In the genomic region with DNA sequence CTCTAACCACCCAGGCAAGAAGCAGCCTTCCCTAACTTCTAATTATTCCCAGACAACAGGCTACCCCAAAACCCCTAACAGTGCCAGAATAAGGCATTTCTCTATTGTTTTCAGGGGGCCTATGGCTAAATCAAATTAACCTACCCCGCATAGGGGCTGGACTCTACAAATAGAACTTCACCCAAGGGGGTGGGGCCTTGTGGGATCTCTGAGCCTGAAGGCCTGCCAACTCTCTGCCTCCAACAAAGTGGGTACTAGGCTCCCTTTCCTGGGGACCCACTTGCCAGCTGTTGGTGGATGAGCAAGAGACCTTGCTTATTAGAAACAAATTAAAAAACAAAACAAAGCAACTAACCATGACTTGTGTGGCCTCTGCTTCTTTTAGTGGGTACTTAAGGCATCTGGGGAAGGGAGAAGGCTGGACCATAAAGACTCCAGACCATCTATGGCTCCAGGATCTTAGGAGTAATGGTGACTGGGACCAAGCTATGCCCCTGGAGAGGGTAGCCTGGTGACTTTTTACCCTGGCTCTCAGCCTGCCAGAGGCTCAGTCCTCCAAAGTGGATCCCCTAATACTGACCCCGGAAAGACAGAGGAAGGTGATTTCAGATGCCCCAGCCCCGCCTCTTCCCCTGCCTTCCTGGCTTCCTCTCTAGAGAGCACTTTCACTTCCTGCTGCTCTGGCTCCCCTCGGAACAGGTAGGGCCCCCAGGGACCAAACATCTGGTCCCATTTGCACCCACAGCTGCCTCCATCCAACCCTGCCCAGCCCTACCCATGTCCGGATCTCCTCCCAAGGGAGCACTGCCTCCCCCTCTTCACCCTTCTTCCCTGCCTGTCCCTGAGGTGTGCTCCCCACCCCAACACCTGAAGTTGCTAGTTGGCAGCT, we compare ENCODE assay signal across 10 mouse cellular contexts. TPM values are rescaled to one million over a fixed set of nuclear protein-coding genes. Genes with fewer than 3 reads are reported as not detected.
DNase-seq lines count a peak whose midpoint lies in the region; ATAC-seq lines count a peak whose summit lies in the region.
"Had no signal": no experiment of that assay in that cellular context is flagged by ENCODE, and none has a peak within 500 bp of the region (broad histone marks: within the 10 kb centered on the region; RNA-seq: fewer than 3 reads in every experiment).

A gene (plus strand): TSS at position 663 of the 889 bp plus-strand sequence.

- peak within 1 kb of the TSS; percentile 9 for H3K27ac ChIP-seq in embryonic facial prominence, embryonic 11.5 days (replicated peaks; ENCODE audit: low read depth, low read length)
- no peak within 1 kb of the TSS for H3K27ac ChIP-seq in liver, embryonic 15.5 days (replicated peaks)
- no peak within 1 kb of the TSS for H3K27ac ChIP-seq in midbrain, embryonic 16.5 days (ENCODE audit: low read length)
- H3K27ac ChIP-seq: heart, adult 2 months had no signal

- peaks cover 4% of the 10 kb centered on the region; the same call in 1 of the 2 replicates for H3K4me1 ChIP-seq in embryonic facial prominence, embryonic 11.5 days (ENCODE audit: control insufficient read depth, insufficient read depth, low read length)
- peaks cover 13% of the 10 kb centered on the region for H3K4me1 ChIP-seq in liver, embryonic 15.5 days (replicated peaks)
- no peaks in the 10 kb centered on the region for H3K4me1 ChIP-seq in midbrain, embryonic 16.5 days (ENCODE audit: control insufficient read depth, insufficient read depth, low read length)

- no peaks in the 10 kb centered on the region for H3K27me3 ChIP-seq in embryonic facial prominence, embryonic 11.5 days (ENCODE audit: control insufficient read depth, insufficient read depth, low read length)
- no peaks in the 10 kb centered on the region for H3K27me3 ChIP-seq in liver, embryonic 15.5 days
- no peaks in the 10 kb centered on the region for H3K27me3 ChIP-seq in midbrain, embryonic 16.5 days (ENCODE audit: control insufficient read depth, insufficient read depth, low read depth, low read length)

- H3K9me3 ChIP-seq in embryonic facial prominence, embryonic 11.5 days (replicated peaks; ENCODE audit: control insufficient read depth, low read length): no peaks in the 10 kb centered on the region
- no peaks in the 10 kb centered on the region for H3K9me3 ChIP-seq in liver, embryonic 15.5 days (replicated peaks)
- H3K9me3 ChIP-seq in midbrain, embryonic 16.5 days (replicated peaks; ENCODE audit: control insufficient read depth, low read length, poor library complexity, severe bottlenecking): no peaks in the 10 kb centered on the region

- 55% methylated on average over 5 of the region's 5 CpGs for WGBS in embryonic facial prominence, embryonic 11.5 days
- WGBS in liver, embryonic 15.5 days (ENCODE audit: insufficient replicate concordance): 34% methylated on average over 5 of the region's 5 CpGs
- 76% methylated on average over 5 of the region's 5 CpGs for WGBS in midbrain, embryonic 16.5 days

- no peak within 1 kb of the TSS for H3K9ac ChIP-seq in embryonic facial prominence, embryonic 11.5 days (replicated peaks; ENCODE audit: low read length)
- peak within 1 kb of the TSS; percentile 15; the same call in 1 of the 2 replicates for H3K9ac ChIP-seq in liver, embryonic 15.5 days
- no peak within 1 kb of the TSS for H3K9ac ChIP-seq in midbrain, embryonic 16.5 days (ENCODE audit: low read depth, low read length)

- no peak for ATAC-seq in embryonic facial prominence, embryonic 11.5 days (replicated peaks; ENCODE audit: insufficient number of reproducible peaks, low FRiP score, low TSS enrichment, low read depth)
- ATAC-seq in liver, embryonic 15.5 days (ENCODE audit: insufficient read depth): no peak
- ATAC-seq in midbrain, embryonic 16.5 days: no peak

- H3K4me3 ChIP-seq in embryonic facial prominence, embryonic 11.5 days (ENCODE audit: low read depth, low read length): no peak within 1 kb of the TSS
- H3K4me3 ChIP-seq in liver, embryonic 15.5 days (replicated peaks): peak within 1 kb of the TSS; percentile 36
- no peak within 1 kb of the TSS for H3K4me3 ChIP-seq in midbrain, embryonic 16.5 days (ENCODE audit: low read depth, low read length)
- H3K4me3 ChIP-seq: heart, adult 2 months had no signal

- no peak within 1 kb of the TSS for H3K4me2 ChIP-seq in embryonic facial prominence, embryonic 11.5 days (ENCODE audit: low read depth, low read length)
- H3K4me2 ChIP-seq in liver, embryonic 15.5 days: peak within 1 kb of the TSS; percentile 7; the same call in 1 of the 2 replicates
- H3K4me2 ChIP-seq in midbrain, embryonic 16.5 days (ENCODE audit: low read length): no peak within 1 kb of the TSS
- H3K4me2 ChIP-seq: midbrain, embryonic 11.5 days had no signal

- peak; percentile 26 for DNase-seq in adrenal gland, postnatal 14 days
- no peak for DNase-seq in adrenal gland, postnatal 10 days
- no peak for DNase-seq in embryonic facial prominence, embryonic 11.5 days (ENCODE audit: low spot score)
- peak; percentile 71 to 82 for DNase-seq in spleen, postnatal 4 days (ENCODE audit: low spot score in 2 of 2)
- DNase-seq in cerebellum, adult 8-10 months: no peak
- DNase-seq in embryo, embryonic 11 days: no peak

- H3K36me3 ChIP-seq in embryonic facial prominence, embryonic 11.5 days (replicated peaks; ENCODE audit: control insufficient read depth, insufficient read depth, low read depth, low read length): no peaks in the 10 kb centered on the region
- H3K36me3 ChIP-seq in liver, embryonic 15.5 days (replicated peaks): no peaks in the 10 kb centered on the region
- H3K36me3 ChIP-seq in midbrain, embryonic 16.5 days (ENCODE audit: control insufficient read depth, insufficient read depth, low read length): 0 out of 2 replicates have a peak, but pooled peaks cover 2% of the 10 kb centered on the region

RNA-seq across cellular contexts. Expression of the gene that starts here (rescaled TPM):
- total RNA-seq in adrenal gland, postnatal 14 days (2021): 3.1 and 7.3 TPM in 2 replicates
- total RNA-seq in adrenal gland, postnatal 10 days (2021): 1 to 10 TPM; 3.7 to 4.9 TPM
- 2.3 and 3.2 TPM in 2 replicates for polyA plus RNA-seq in embryonic facial prominence, embryonic 11.5 days (2014; fragmentation: Nextera tagmentation; extraction: Ambion mirVana)
- 9.4 and 10.2 TPM in 2 replicates for polyA plus RNA-seq in liver, embryonic 15.5 days (2015; fragmentation: Nextera tagmentation; extraction: Ambion mirVana)
- 2.2 and 2.9 TPM in 2 replicates for polyA plus RNA-seq in midbrain, embryonic 16.5 days (2015; fragmentation: Nextera tagmentation; extraction: Ambion mirVana)

Comparison
In these comparisons a context has a peak if more than half of its experiments do, and no peak if none do; other contexts are left out.
1. DNase-seq: peak in adrenal gland, postnatal 14 days (single experiment) and spleen, postnatal 4 days (2 of 2); none in adrenal gland, postnatal 10 days (single experiment), embryonic facial prominence, embryonic 11.5 days (single experiment), cerebellum, adult 8-10 months (single experiment) and embryo, embryonic 11 days (single experiment).